Mouse (Mus musculus) heart, embryonic 12.5 days (tissue): ENCODE data around the gene Arnt. TPM values are rescaled to one million over a fixed set of nuclear protein-coding genes. Genes with fewer than 3 reads are reported as not detected.

ENCODE experiments used
- ATAC-seq: fragments of 200-750 bp; cut with Nextera tagmentation; 2 replicates; pipeline ENCODE4 v1.8.0; 2017; ENCODE audit warnings: moderate TSS enrichment, moderate library complexity; ENCODE audit not compliant: insufficient number of reproducible peaks, low FRiP score
- H3K27ac ChIP-seq: fragments of 300-500 bp; sonication (generic); 2 replicates; pipeline ENCODE4 v1.5.1; 2016; ENCODE audit warnings: mild to moderate bottlenecking, moderate library complexity; ENCODE audit not compliant: poor library complexity, severe bottlenecking
- H3K27me3 ChIP-seq: fragments of 300-500 bp; sonication (generic); replicated peaks from 2 replicates; pipeline ENCODE4 v1.6.1; 2016; ENCODE audit warnings: mild to moderate bottlenecking, moderate library complexity
- H3K36me3 ChIP-seq: fragments of 300-500 bp; sonication (generic); 2 replicates; pipeline ENCODE4 v1.6.1; 2016; ENCODE audit warnings: mild to moderate bottlenecking, moderate library complexity
- H3K4me1 ChIP-seq: fragments of 300-500 bp; sonication (generic); replicated peaks from 2 replicates; pipeline ENCODE4 v1.6.1; 2016; ENCODE audit warnings: mild to moderate bottlenecking
- H3K4me2 ChIP-seq: fragments of 300-500 bp; sonication (generic); 2 replicates; pipeline ENCODE4 v1.6.1; 2016; ENCODE audit warnings: mild to moderate bottlenecking, moderate library complexity
- H3K4me3 ChIP-seq: fragments of 300-500 bp; sonication (generic); 2 replicates; pipeline ENCODE4 v1.5.1; 2016; ENCODE audit warnings: mild to moderate bottlenecking
- H3K9ac ChIP-seq: fragments of 300-500 bp; sonication (generic); 2 replicates; pipeline ENCODE4 v1.6.1; 2016; ENCODE audit warnings: mild to moderate bottlenecking, moderate library complexity
- H3K9me3 ChIP-seq: fragments of 300-500 bp; sonication (generic); replicated peaks from 2 replicates; pipeline ENCODE4 v1.6.1; 2016; ENCODE audit warnings: mild to moderate bottlenecking, moderate library complexity
- WGBS: fragments of 180-500 bp; shearing (Covaris S2); methylation state at CpG from one replicate; pipeline ENCODE4 v1.1.7; 2016; 5-methylcytosine and 5-hydroxymethylcytosine counted together
- polyA plus RNA-seq: library from polyadenylated mRNA; unstranded; fragments of >200 nt; fragmentation: Nextera tagmentation; extraction: Ambion mirVana; gene quantifications from 2 replicates; pipeline ENCODE4 v1.2.1, GENCODE M21; 2016

Gene Arnt
- polyA plus RNA-seq, 1 experiment from 2014 or later: 35.0 TPM

- Histone ChIP-seq H3K9ac (no peak overlapping the region), H3K4me3 (no peak overlapping the region), H3K36me3 (peaks cover 14% of the 10 kb centered on the region), H3K27me3 (no peaks in the 10 kb centered on the region), H3K9me3 (no peaks in the 10 kb centered on the region), H3K4me1 (no peaks in the 10 kb centered on the region), H3K27ac (no peak overlapping the region), H3K4me2 (no peak overlapping the region)
- 52% methylated on average over 6 of the region's 6 CpGs for WGBS
- ATAC-seq: no peak
Observed at GRCm38 (mm10) chr3:95509348-95509747, 75.2 kb downstream of the Arnt start.

- Histone ChIP-seq H3K4me1 (no peaks in the 10 kb centered on the region), H3K9me3 (no peaks in the 10 kb centered on the region), H3K27me3 (no peaks in the 10 kb centered on the region), H3K4me3 (no peak overlapping the region), H3K4me2 (no peak overlapping the region), H3K9ac (no peak overlapping the region), H3K27ac (no peak overlapping the region), H3K36me3 (peaks cover 8% of the 10 kb centered on the region)
- 78% methylated on average over 9 of the region's 9 CpGs for WGBS
- ATAC-seq: no peak
Observed at GRCm38 (mm10) chr3:95511611-95512180, 77.5 kb downstream of the Arnt start.

DNA sequence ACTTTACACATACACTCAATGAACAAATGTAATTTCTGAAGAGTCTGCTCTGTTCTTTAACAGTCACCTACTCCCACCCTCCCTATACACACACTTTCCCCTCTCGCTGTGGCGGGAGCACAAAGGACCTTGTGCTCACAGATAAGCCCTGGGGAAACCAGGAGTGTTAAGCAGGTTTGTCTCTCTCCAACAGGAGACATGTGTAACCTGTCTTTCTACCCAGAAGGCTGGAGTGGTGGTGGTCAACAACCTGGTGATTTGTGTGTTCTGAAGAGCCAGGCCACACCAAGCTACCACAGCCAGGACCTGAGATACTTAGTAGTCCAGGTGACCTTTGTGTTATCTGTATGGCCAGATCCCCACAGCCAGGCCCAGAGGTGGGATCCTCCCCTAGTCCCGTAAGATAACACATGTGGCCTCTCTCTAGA lies 82.4 kb downstream of the Arnt start:
- WGBS: 67% methylated on average over 3 of the region's 3 CpGs
- no peaks in the 10 kb centered on the region for H3K9me3 ChIP-seq
- no peak overlapping the region for H3K4me2 ChIP-seq
- no peaks in the 10 kb centered on the region for H3K27me3 ChIP-seq
- no peak overlapping the region for H3K4me3 ChIP-seq
- peak; percentile 78 for ATAC-seq
- H3K27ac ChIP-seq: peak overlapping the region; percentile 35; the same call in 1 of the 2 replicates
- H3K36me3 ChIP-seq: no peaks in the 10 kb centered on the region
- peaks cover 6% of the 10 kb centered on the region for H3K4me1 ChIP-seq
- no peak overlapping the region for H3K9ac ChIP-seq

GRCm38 (mm10) chr3:95517493-95517898 lies 83.3 kb downstream of the Arnt start:
- 0 out of 2 replicates have a peak, but pooled peaks have one; percentile 10 for ATAC-seq
- peaks cover 6% of the 10 kb centered on the region for H3K4me1 ChIP-seq
- H3K9me3 ChIP-seq: no peaks in the 10 kb centered on the region
- WGBS: 20% methylated on average over 10 of the region's 10 CpGs
- H3K9ac ChIP-seq: no peak overlapping the region
- H3K27me3 ChIP-seq: no peaks in the 10 kb centered on the region
- peak overlapping the region; percentile 37 for H3K4me2 ChIP-seq
- no peak overlapping the region for H3K4me3 ChIP-seq
- no peaks in the 10 kb centered on the region for H3K36me3 ChIP-seq
- 0 out of 2 replicates have a peak overlapping the region, but pooled peaks have one; percentile 18 for H3K27ac ChIP-seq

DNA sequence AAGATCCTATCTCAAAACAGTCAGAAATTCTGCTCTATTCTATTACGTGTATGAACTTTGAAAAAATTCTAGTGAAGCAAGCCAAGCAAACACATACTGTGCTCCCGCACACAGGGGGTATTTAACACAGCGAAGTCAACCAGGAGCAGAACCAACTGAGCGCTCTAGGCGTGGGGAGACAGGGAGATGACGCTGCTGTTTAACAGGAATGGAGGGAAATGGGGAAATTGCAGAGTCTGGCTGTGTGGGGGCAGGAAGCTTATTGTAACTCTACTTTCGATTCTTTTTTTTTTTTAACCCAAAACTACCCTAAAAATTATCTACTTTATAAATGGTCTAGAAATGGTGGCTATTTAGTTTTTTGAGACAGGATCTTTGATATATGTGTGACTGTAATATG lies 84.7 kb downstream of the Arnt start:
- no peak overlapping the region for H3K9ac ChIP-seq
- peak overlapping the region; percentile 54 for H3K27ac ChIP-seq

GRCm38 (mm10) chr3:95519315-95519714 lies 85.1 kb downstream of the Arnt start:
- Histone ChIP-seq H3K4me1 (peaks cover 10% of the 10 kb centered on the region), H3K27me3 (no peaks in the 10 kb centered on the region), H3K36me3 (no peaks in the 10 kb centered on the region), H3K27ac (0 out of 2 replicates have a peak overlapping the region, but pooled peaks have one; percentile 23), H3K9ac (no peak overlapping the region), H3K4me3 (no peak overlapping the region), H3K4me2 (no peak overlapping the region), H3K9me3 (no peaks in the 10 kb centered on the region)
- peak; percentile 86 for ATAC-seq
- WGBS: 60% methylated on average over 2 of the region's 2 CpGs

More for the DNA sequence above, 84.7 kb downstream of the Arnt start:
- no peak overlapping the region for H3K4me2 ChIP-seq
- peaks cover 10% of the 10 kb centered on the region for H3K4me1 ChIP-seq
- H3K9me3 ChIP-seq: no peaks in the 10 kb centered on the region
- ATAC-seq: 0 out of 2 replicates have a peak, but pooled peaks have one; percentile 48
- no peak overlapping the region for H3K4me3 ChIP-seq
- no peaks in the 10 kb centered on the region for H3K36me3 ChIP-seq
- H3K27me3 ChIP-seq: no peaks in the 10 kb centered on the region
- WGBS: 72% methylated on average over 7 of the region's 7 CpGs

DNA sequence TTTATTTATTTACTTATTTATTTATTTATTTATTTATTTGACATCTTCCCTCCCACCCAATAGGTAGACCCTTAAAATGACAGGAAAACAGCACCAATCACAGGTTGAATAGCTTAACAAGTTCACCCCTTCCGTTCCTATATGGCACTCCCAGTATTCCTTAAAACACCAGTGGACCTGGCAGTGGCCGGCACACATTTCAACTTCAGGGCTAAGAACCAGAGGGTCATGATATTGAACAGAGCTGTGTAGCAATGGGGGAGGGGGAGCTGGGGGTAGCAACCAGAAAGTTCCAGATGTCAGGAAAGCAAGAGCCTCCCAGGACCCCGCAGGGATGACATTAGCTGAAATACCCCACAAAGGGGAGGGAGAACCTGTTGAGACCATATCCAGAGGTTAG lies 85.9 kb downstream of the Arnt start:
- Histone ChIP-seq H3K9me3 (no peaks in the 10 kb centered on the region), H3K36me3 (no peaks in the 10 kb centered on the region), H3K4me3 (no peak overlapping the region), H3K27me3 (no peaks in the 10 kb centered on the region), H3K9ac (no peak overlapping the region), H3K4me2 (no peak overlapping the region), H3K27ac (no peak overlapping the region), H3K4me1 (peaks cover 10% of the 10 kb centered on the region)
- 77% methylated on average over 3 of the region's 3 CpGs for WGBS
- no peak for ATAC-seq

DNA sequence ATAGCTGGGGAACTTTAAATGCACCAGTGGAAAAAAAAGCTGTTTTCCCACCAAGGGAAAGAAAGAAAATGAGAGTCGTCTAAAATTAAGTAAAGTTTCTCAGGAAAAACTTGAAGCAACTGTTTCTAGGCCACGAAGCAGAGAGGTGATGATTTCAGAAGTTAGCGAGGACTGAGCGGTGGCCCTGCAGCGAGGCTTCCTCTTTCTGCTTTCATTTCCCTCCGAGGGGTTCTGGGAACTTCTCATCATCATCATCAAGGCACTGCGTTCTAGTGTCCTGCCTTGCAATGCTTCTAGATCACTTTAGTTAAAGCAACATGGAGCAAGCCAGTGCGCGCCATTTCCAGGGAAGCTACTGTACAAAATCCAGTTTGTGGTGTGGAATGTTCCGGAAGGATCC lies 87.0 kb downstream of the Arnt start:
- Histone ChIP-seq H3K4me3 (no peak overlapping the region), H3K36me3 (no peaks in the 10 kb centered on the region), H3K9me3 (no peaks in the 10 kb centered on the region), H3K9ac (no peak overlapping the region), H3K27ac (no peak overlapping the region), H3K4me2 (no peak overlapping the region), H3K27me3 (no peaks in the 10 kb centered on the region), H3K4me1 (peaks cover 10% of the 10 kb centered on the region)
- WGBS: 86% methylated on average over 10 of the region's 10 CpGs
- ATAC-seq: no peak

GRCm38 (mm10) chr3:95523662-95524061 lies 89.5 kb downstream of the Arnt start:
- H3K9ac ChIP-seq: no peak overlapping the region
- ATAC-seq: no peak
- H3K27me3 ChIP-seq: no peaks in the 10 kb centered on the region
- H3K36me3 ChIP-seq: no peaks in the 10 kb centered on the region
- H3K4me2 ChIP-seq: no peak overlapping the region
- no peaks in the 10 kb centered on the region for H3K9me3 ChIP-seq
- no peak overlapping the region for H3K4me3 ChIP-seq
- 0 out of 2 replicates have a peak overlapping the region, but pooled peaks have one; percentile 35 for H3K27ac ChIP-seq
- 0 out of 2 replicates have a peak, but pooled peaks cover 4% of the 10 kb centered on the region for H3K4me1 ChIP-seq
- WGBS: 52% methylated on average over 3 of the region's 3 CpGs

DNA sequence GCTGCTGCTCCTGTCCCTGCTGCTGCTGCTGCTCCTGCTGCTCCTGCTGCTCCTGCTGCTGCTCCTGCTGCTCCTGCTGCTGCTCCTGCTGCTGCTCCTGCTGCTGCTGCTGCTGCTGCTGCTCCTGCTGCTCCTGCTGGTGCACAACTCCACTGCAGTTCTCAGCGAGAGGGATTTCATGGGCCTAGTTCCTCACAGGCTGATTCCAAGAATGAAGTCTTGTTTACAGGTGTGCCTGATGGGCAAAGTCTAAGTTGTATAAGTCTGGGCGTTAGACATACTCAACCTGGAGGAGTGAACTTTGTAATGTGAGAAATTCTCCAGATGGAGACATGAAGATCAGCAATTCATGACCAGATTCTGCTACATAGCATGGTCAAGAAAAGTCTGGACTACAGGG lies 90.5 kb downstream of the Arnt start:
- no peak for ATAC-seq
- no peak overlapping the region for H3K4me3 ChIP-seq
- H3K27ac ChIP-seq: no peak overlapping the region
- H3K9me3 ChIP-seq: no peaks in the 10 kb centered on the region
- 0 out of 2 replicates have a peak, but pooled peaks cover 4% of the 10 kb centered on the region for H3K4me1 ChIP-seq
- no peak overlapping the region for H3K4me2 ChIP-seq
- no peaks in the 10 kb centered on the region for H3K27me3 ChIP-seq
- 65% methylated on average over 2 of the region's 2 CpGs for WGBS
- no peaks in the 10 kb centered on the region for H3K36me3 ChIP-seq
- H3K9ac ChIP-seq: no peak overlapping the region

- Histone ChIP-seq H3K27me3 (no peaks in the 10 kb centered on the region), H3K36me3 (no peaks in the 10 kb centered on the region), H3K4me2 (no peak overlapping the region), H3K4me3 (no peak overlapping the region), H3K9ac (no peak overlapping the region), H3K9me3 (no peaks in the 10 kb centered on the region), H3K4me1 (0 out of 2 replicates have a peak, but pooled peaks cover 4% of the 10 kb centered on the region), H3K27ac (no peak overlapping the region)
- no peak for ATAC-seq
Observed at GRCm38 (mm10) chr3:95526111-95526510, 91.9 kb downstream of the Arnt start.
